Mouse (Mus musculus): ENCODE data around the gene Prmt7. TPM values are rescaled to one million over a fixed set of nuclear protein-coding genes. Genes with fewer than 3 reads are reported as not detected.

Prmt7 gene
- polyA plus RNA-seq, 1 experiment from 2014 or later: 76.4 TPM

Other genes starting within 250 kb of the Prmt7 start
- 31.9 and 37.7 TPM in 2 replicates for gene Slc12a4, start 244.8 kb upstream of the Prmt7 start, polyA plus RNA-seq (2016; fragmentation: Nextera tagmentation; extraction: Ambion mirVana)
- gene Dpep3, start 231.5 kb upstream of the Prmt7 start, polyA plus RNA-seq (2016; fragmentation: Nextera tagmentation; extraction: Ambion mirVana): not detected in 2 replicates
- gene Dus2, start 219.6 kb upstream of the Prmt7 start, polyA plus RNA-seq (2016; fragmentation: Nextera tagmentation; extraction: Ambion mirVana): 23.3 and 23.7 TPM in 2 replicates
- gene Dpep2nb, start 205.0 kb upstream of the Prmt7 start, polyA plus RNA-seq (2016; fragmentation: Nextera tagmentation; extraction: Ambion mirVana): 0.21 TPM in 1 of 2 replicates, not detected in the other
- 22.8 and 23.2 TPM in 2 replicates for gene Ddx28, start 199.1 kb upstream of the Prmt7 start, polyA plus RNA-seq (2016; fragmentation: Nextera tagmentation; extraction: Ambion mirVana)
- gene Nfatc3, start 152.1 kb upstream of the Prmt7 start, polyA plus RNA-seq (2016; fragmentation: Nextera tagmentation; extraction: Ambion mirVana): 7.9 TPM in 2 replicates
- gene Esrp2, start 74.0 kb upstream of the Prmt7 start, polyA plus RNA-seq (2016; fragmentation: Nextera tagmentation; extraction: Ambion mirVana): 5.6 and 7.3 TPM in 2 replicates
- gene Pla2g15, start 60.5 kb upstream of the Prmt7 start, polyA plus RNA-seq (2016; fragmentation: Nextera tagmentation; extraction: Ambion mirVana): 10.8 and 13.4 TPM in 2 replicates
- 85.3 and 94.5 TPM in 2 replicates for gene Slc7a6, start 42.1 kb upstream of the Prmt7 start, polyA plus RNA-seq (2016; fragmentation: Nextera tagmentation; extraction: Ambion mirVana)
- gene Slc7a6os, start within 50 bp of the Prmt7 start, polyA plus RNA-seq (2016; fragmentation: Nextera tagmentation; extraction: Ambion mirVana): 42.0 and 46.6 TPM in 2 replicates
- 0.68 and 1.4 TPM in 2 replicates for gene Smpd3, start 127.1 kb downstream of the Prmt7 start, polyA plus RNA-seq (2016; fragmentation: Nextera tagmentation; extraction: Ambion mirVana)
- gene Zfp90, start 204.4 kb downstream of the Prmt7 start, polyA plus RNA-seq (2016; fragmentation: Nextera tagmentation; extraction: Ambion mirVana): 21.6 and 28.7 TPM in 2 replicates

All from limb, embryonic 10.5 days (tissue).